ENCODE assay signal across 7 mouse cellular contexts in genomic region chr19:5653969-5654719, GRCm38 (mm10). TPM values are rescaled to one million over a fixed set of nuclear protein-coding genes. Genes with fewer than 3 reads are reported as not detected.
DNase-seq lines count a peak whose midpoint lies in the region; ATAC-seq and TF ChIP-seq lines count a peak whose summit lies in the region.

No protein-coding gene starts in this region.

- H3K4me1 ChIP-seq in E14TG2a.4 (replicated peaks; ENCODE audit: low read depth, low read length) (peaks cover 61% of the 10 kb centered on the region), ES-Bruce4 (ENCODE audit: control insufficient read depth, insufficient read depth, low read length) (peaks cover 2% of the 10 kb centered on the region)
- peaks cover 13% of the 10 kb centered on the region; the same call in 1 of the 2 replicates for H3K4me1 ChIP-seq in forebrain, embryonic 14.5 days (ENCODE audit: control insufficient read depth, insufficient read depth, low read length)
- peaks cover 20% of the 10 kb centered on the region for H3K4me1 ChIP-seq in limb, embryonic 15.5 days

- H3K9me3 ChIP-seq in E14TG2a.4 (ENCODE audit: low read length) (no peaks in the 10 kb centered on the region), ES-Bruce4 (replicated peaks; ENCODE audit: control insufficient read depth, insufficient read depth, low read length, poor library complexity, severe bottlenecking) (no peaks in the 10 kb centered on the region)
- no peaks in the 10 kb centered on the region for H3K9me3 ChIP-seq in forebrain, embryonic 14.5 days (replicated peaks; ENCODE audit: control insufficient read depth, low read length)
- H3K9me3 ChIP-seq in limb, embryonic 15.5 days: no peaks in the 10 kb centered on the region

- H3K9ac ChIP-seq in ES-Bruce4 (ENCODE audit: low read depth, poor library complexity, severe bottlenecking): peak overlapping the region; percentile 49
- H3K9ac ChIP-seq in forebrain, embryonic 14.5 days (ENCODE audit: low read length): peak overlapping the region; percentile 49
- H3K9ac ChIP-seq in limb, embryonic 15.5 days: peak overlapping the region; percentile 21

- TF ChIP-seq CTCF in E14TG2a.4 (conservative IDR thresholded peaks at IDR 0.05; ENCODE audit: low read length) (no peak), ES-Bruce4 (IDR thresholded peaks at IDR 0.05; ENCODE audit: low read depth, low read length) (no peak)

- H3K27me3 ChIP-seq in E14TG2a.4 (ENCODE audit: insufficient read depth, low read length) (peaks cover 36% of the 10 kb centered on the region), ES-Bruce4 (ENCODE audit: control insufficient read depth, insufficient read depth, low read length, poor library complexity, severe bottlenecking) (no peaks in the 10 kb centered on the region)
- H3K27me3 ChIP-seq in forebrain, embryonic 14.5 days (replicated peaks; ENCODE audit: control insufficient read depth, insufficient read depth, low read length): peaks cover 25% of the 10 kb centered on the region
- H3K27me3 ChIP-seq in limb, embryonic 15.5 days: peaks cover 22% of the 10 kb centered on the region

- H3K36me3 ChIP-seq in E14TG2a.4 (ENCODE audit: insufficient read depth, low read length): peaks cover 31% of the 10 kb centered on the region
- H3K36me3 ChIP-seq in ES-Bruce4 (ENCODE audit: control insufficient read depth, insufficient read depth, low read length, poor library complexity, severe bottlenecking): no peaks in the 10 kb centered on the region
- H3K36me3 ChIP-seq in forebrain, embryonic 14.5 days (ENCODE audit: control insufficient read depth, insufficient read depth, low read length): 0 out of 2 replicates have a peak, but pooled peaks cover 7% of the 10 kb centered on the region
- peaks cover 49% of the 10 kb centered on the region for H3K36me3 ChIP-seq in limb, embryonic 15.5 days

- no peak for TF ChIP-seq EP300 in ES-Bruce4 (IDR thresholded peaks at IDR 0.05; ENCODE audit: insufficient read depth, low read depth, low read length)

- TF ChIP-seq POLR2A in ES-Bruce4 (IDR thresholded peaks at IDR 0.05; ENCODE audit: insufficient read depth, low read length): peak; percentile 36

- peak overlapping the region; percentile 83 for H3K4me3 ChIP-seq in E14TG2a.4 (replicated peaks; ENCODE audit: low read length)
- H3K4me3 ChIP-seq in ES-Bruce4 (ENCODE audit: low read depth, low read length): peak overlapping the region; percentile 73
- H3K4me3 ChIP-seq in forebrain, embryonic 14.5 days (ENCODE audit: low read depth, low read length): peak overlapping the region; percentile 37
- H3K4me3 ChIP-seq in limb, embryonic 15.5 days: peak overlapping the region; percentile 37

- DNase-seq in forebrain, embryonic 14.5 days (ENCODE audit: low spot score): peak; percentile 42
- DNase-seq in retina, postnatal 1 day: peak; percentile 78
- DNase-seq in frontal cortex, postnatal 36 days (ENCODE audit: low spot score in 2 of 2): no peak
- no peak for DNase-seq in frontal cortex, postnatal 14 days (ENCODE audit: low spot score in 2 of 2)

- peak; percentile 50 for ATAC-seq in forebrain, embryonic 14.5 days
- ATAC-seq in limb, embryonic 15.5 days (ENCODE audit: insufficient number of reproducible peaks, low FRiP score, low TSS enrichment, low read depth): no peak

- WGBS in forebrain, embryonic 14.5 days: 5% methylated on average over 62 of the region's 62 CpGs
- 12% methylated on average over 62 of the region's 62 CpGs for WGBS in limb, embryonic 15.5 days

- no peak overlapping the region for H3K27ac ChIP-seq in ES-Bruce4 (ENCODE audit: insufficient read depth, low read length)
- no peak overlapping the region for H3K27ac ChIP-seq in forebrain, embryonic 14.5 days (ENCODE audit: low read depth, low read length)
- H3K27ac ChIP-seq in limb, embryonic 15.5 days: no peak overlapping the region

- peak overlapping the region; percentile 77 for H3K4me2 ChIP-seq in forebrain, embryonic 14.5 days (ENCODE audit: low read length)
- H3K4me2 ChIP-seq in limb, embryonic 15.5 days: peak overlapping the region; percentile 75

RNA-seq across cellular contexts. Expression of gene Sipa1, which starts 9.4 kb away (rescaled TPM):
- 13.7 and 19.1 TPM in 2 replicates for polyA plus RNA-seq in ES-Bruce4 (2011; ENCODE audit: insufficient read depth, insufficient read length, low read depth, missing spikeins)
- 9.2 and 10.2 TPM in 2 replicates for polyA plus RNA-seq in forebrain, embryonic 14.5 days (2014; fragmentation: Nextera tagmentation; extraction: Ambion mirVana)
- 31.1 and 31.2 TPM in 2 replicates for polyA plus RNA-seq in limb, embryonic 15.5 days (2015; fragmentation: Nextera tagmentation; extraction: Ambion mirVana)

RNA-seq across cellular contexts. Expression of gene Rela, which starts 16.9 kb away (rescaled TPM):
- 28.5 and 32.9 TPM in 2 replicates for polyA plus RNA-seq in ES-Bruce4 (2011; ENCODE audit: insufficient read depth, insufficient read length, low read depth, missing spikeins)
- 29.8 and 35.8 TPM in 2 replicates for polyA plus RNA-seq in forebrain, embryonic 14.5 days (2014; fragmentation: Nextera tagmentation; extraction: Ambion mirVana)
- 57.3 and 62.0 TPM in 2 replicates for polyA plus RNA-seq in limb, embryonic 15.5 days (2015; fragmentation: Nextera tagmentation; extraction: Ambion mirVana)

RNA-seq across cellular contexts. Expression of gene Map3k11, which starts 34.4 kb away (rescaled TPM):
- 25.8 and 27.8 TPM in 2 replicates for polyA plus RNA-seq in ES-Bruce4 (2011; ENCODE audit: insufficient read depth, insufficient read length, low read depth, missing spikeins)
- polyA plus RNA-seq in forebrain, embryonic 14.5 days (2014; fragmentation: Nextera tagmentation; extraction: Ambion mirVana): 9.2 and 11.8 TPM in 2 replicates
- 22.7 and 24.9 TPM in 2 replicates for polyA plus RNA-seq in limb, embryonic 15.5 days (2015; fragmentation: Nextera tagmentation; extraction: Ambion mirVana)

RNA-seq across cellular contexts. Expression of gene Pcnx3, which starts 34.6 kb away (rescaled TPM):
- polyA plus RNA-seq in ES-Bruce4 (2011; ENCODE audit: insufficient read depth, insufficient read length, low read depth, missing spikeins): 39.7 and 43.7 TPM in 2 replicates
- polyA plus RNA-seq in forebrain, embryonic 14.5 days (2014; fragmentation: Nextera tagmentation; extraction: Ambion mirVana): 20.9 and 24.6 TPM in 2 replicates
- polyA plus RNA-seq in limb, embryonic 15.5 days (2015; fragmentation: Nextera tagmentation; extraction: Ambion mirVana): 18.5 and 20.9 TPM in 2 replicates

RNA-seq across cellular contexts. Expression of gene Kat5, which starts 44.1 kb away (rescaled TPM):
- polyA plus RNA-seq in ES-Bruce4 (2011; ENCODE audit: insufficient read depth, insufficient read length, low read depth, missing spikeins): 50.9 and 65.5 TPM in 2 replicates
- 43.7 and 49.7 TPM in 2 replicates for polyA plus RNA-seq in forebrain, embryonic 14.5 days (2014; fragmentation: Nextera tagmentation; extraction: Ambion mirVana)
- polyA plus RNA-seq in limb, embryonic 15.5 days (2015; fragmentation: Nextera tagmentation; extraction: Ambion mirVana): 43.3 and 48.7 TPM in 2 replicates

Comparison
In these comparisons a context has a peak if more than half of its experiments do, and no peak if none do; other contexts are left out.
1. DNase-seq: peak in forebrain, embryonic 14.5 days (single experiment) and retina, postnatal 1 day (single experiment); none in frontal cortex, postnatal 36 days (0 of 2) and frontal cortex, postnatal 14 days (0 of 2).
2. Peak in every context shown above with its lines, with median percentiles within 50 percentile points of each other: H3K4me3 ChIP-seq and H3K9ac ChIP-seq.